Mouse (Mus musculus): ENCODE results near the gene Mbd6. TPM values are rescaled to one million over a fixed set of nuclear protein-coding genes. Genes with fewer than 3 reads are reported as not detected.

Gene Mbd6
- total RNA-seq, 2 experiments from 2014 or later: 37.4 to 45.5 TPM

DNA sequence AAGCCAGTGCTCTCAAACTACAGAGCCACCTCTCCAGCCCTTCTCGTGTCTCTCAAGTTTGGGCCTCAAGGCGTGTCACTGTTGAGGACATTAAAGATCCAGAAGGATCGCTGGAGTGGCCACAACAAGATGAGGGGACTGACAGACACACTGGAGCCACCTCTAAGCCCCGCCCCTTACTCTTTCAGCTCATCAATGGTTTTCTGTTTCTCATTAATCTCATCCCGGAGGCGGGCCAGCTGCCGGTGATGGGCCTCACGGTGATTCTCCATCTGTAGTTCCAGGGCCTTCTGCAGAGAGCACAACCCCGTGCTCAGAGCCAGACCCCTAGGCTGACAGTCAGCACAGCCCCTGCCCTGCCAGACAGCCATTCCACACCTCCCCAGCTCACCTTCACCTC, 52.3 kb downstream of the Mbd6 start:
- intact Hi-C loops (cut with DNase I): no loop called here
- no peak for DNase-seq (ENCODE audit: extremely low spot score in 1 of 2, low spot score in 2 of 2)

GRCm38 (mm10) chr10:127233141-127233540, 55.7 kb downstream of the Mbd6 start:
- intact Hi-C loops (cut with DNase I): no loop called here
- DNase-seq (ENCODE audit: extremely low spot score in 1 of 2, low spot score in 2 of 2): no peak

Other genes with a start within 250 kb of the Mbd6 start
- 10 to 100 TPM; 10.7 to 12.4 TPM for gene Mettl1, start 247.6 kb downstream of the Mbd6 start, total RNA-seq (2021)
- gene Eef1akmt3, start 247.5 kb downstream of the Mbd6 start, total RNA-seq (2021): under 1 TPM; 0.28 to 0.49 TPM
- under 1 TPM; 0.36 to 0.49 TPM for gene Cyp27b1, start 240.8 kb downstream of the Mbd6 start, total RNA-seq (2021)
- 10 to 100 TPM; 49.6 to 49.8 TPM for gene March9, start 228.8 kb downstream of the Mbd6 start, total RNA-seq (2021)
- 100 to 1,000 TPM; 114 to 123 TPM for gene Cdk4, start 225.5 kb downstream of the Mbd6 start, total RNA-seq (2021)
- 10 to 100 TPM; 65.2 to 67.9 TPM for gene Tspan31, start 218.8 kb downstream of the Mbd6 start, total RNA-seq (2021)
- gene Agap2, start 213.7 kb downstream of the Mbd6 start, total RNA-seq (2021): 100 to 1,000 TPM; 558 to 572 TPM
- 100 to 1,000 TPM; 103 to 107 TPM for gene Os9, start 167.9 kb downstream of the Mbd6 start, total RNA-seq (2021)
- gene B4galnt1, start 123.8 kb downstream of the Mbd6 start, total RNA-seq (2021): 100 to 1,000 TPM; 105 to 107 TPM
- gene Slc26a10, start 108.4 kb downstream of the Mbd6 start, total RNA-seq (2021): 1 to 10 TPM; 1.0 to 1.2 TPM
- gene Arhgef25, start 98.9 kb downstream of the Mbd6 start, total RNA-seq (2021): 10 to 100 TPM; 65.2 to 69.1 TPM
- gene Dtx3, start 93.3 kb downstream of the Mbd6 start, total RNA-seq (2021): 100 to 1,000 TPM; 182 to 185 TPM
- 10 to 100 TPM; 42.2 to 47.4 TPM for gene Pip4k2c, start 77.4 kb downstream of the Mbd6 start, total RNA-seq (2021)
- gene Kif5a, start 25.7 kb downstream of the Mbd6 start, total RNA-seq (2021): 100 to 1,000 TPM; 468 to 479 TPM
- gene Dctn2, start 22.6 kb downstream of the Mbd6 start, total RNA-seq (2021): 100 to 1,000 TPM; 322 to 330 TPM
- 10 to 100 TPM; 59.1 to 62.0 TPM for gene Mars, start 22.8 kb upstream of the Mbd6 start, total RNA-seq (2021)
- under 1 TPM; 0.92 to 0.93 TPM for gene Arhgap9, start 32.9 kb upstream of the Mbd6 start, total RNA-seq (2021)
- 1 to 10 TPM; 1.5 to 1.7 TPM for gene Gli1, start 53.0 kb upstream of the Mbd6 start, total RNA-seq (2021)
- gene Inhbe, start 65.4 kb upstream of the Mbd6 start, total RNA-seq (2021): under 1 TPM in 1 of 2 experiments, not detected in 1; 0.08 TPM
- gene Inhbc, start 81.4 kb upstream of the Mbd6 start, total RNA-seq (2021): not detected
- 100 to 1,000 TPM; 288 to 322 TPM for gene R3hdm2, start 91.3 kb upstream of the Mbd6 start, total RNA-seq (2021)
- 1 to 10 TPM; 4.1 to 7.5 TPM for gene Stac3, start 212.7 kb upstream of the Mbd6 start, total RNA-seq (2021)
- gene Ndufa4l2, start 225.9 kb upstream of the Mbd6 start, total RNA-seq (2021): 1 to 10 TPM; 6.0 to 7.0 TPM
- 10 to 100 TPM; 28.3 to 32.8 TPM for gene Shmt2, start 233.4 kb upstream of the Mbd6 start, total RNA-seq (2021)
- 1 to 10 TPM; 5.8 to 8.5 TPM for gene Nxph4, start 245.5 kb upstream of the Mbd6 start, total RNA-seq (2021)